Mouse (Mus musculus) neutrophil, adult 65 days (primary cell): Measurements from ENCODE around the gene Slc17a8. TPM values are rescaled to one million over a fixed set of nuclear protein-coding genes. Genes with fewer than 3 reads are reported as not detected.

Experiments used
- total RNA-seq: library from RNA; stranded (reverse); gene quantifications from 2 replicates; pipeline ENCODE4 v1.2.4, GENCODE M21; 2023

Gene Slc17a8
- not detected in 2 replicates for total RNA-seq

GRCm38 (mm10) chr10:89621129-89621528 is at the start of gene Slc17a8:
Gene Slc17a8, minus strand, starts transcription at chr10:89621253.

GRCm38 (mm10) chr10:89532929-89533727 is 87.9 kb downstream of the Slc17a8 start, which contains the start of gene Nr1h4:
Gene Nr1h4, minus strand, starts transcription at chr10:89533585.

Other genes with a start within 250 kb of the Slc17a8 start
- 20.4 and 36.2 TPM in 2 replicates for gene Gas2l3, start 177.3 kb downstream of the Slc17a8 start, total RNA-seq
- gene Nr1h4, start 87.7 kb downstream of the Slc17a8 start, total RNA-seq = not detected in 2 replicates
- 56.5 and 76.9 TPM in 2 replicates for gene Scyl2, start 65.0 kb upstream of the Slc17a8 start, total RNA-seq
- 20.5 and 26.4 TPM in 2 replicates for gene Actr6, start 111.0 kb upstream of the Slc17a8 start, total RNA-seq
- 64.9 and 81.4 TPM in 2 replicates for gene Uhrf1bp1l, start 123.7 kb upstream of the Slc17a8 start, total RNA-seq